Mouse (Mus musculus): Measurements from ENCODE around the gene Fam221a. TPM values are rescaled to one million over a fixed set of nuclear protein-coding genes. Genes with fewer than 3 reads are reported as not detected.

Fam221a gene
- total RNA-seq (2015), result 7.2 and 9.4 TPM in 2 replicates
- total RNA-seq (2017), result 0.53 and 2.0 TPM in 2 replicates

DNA sequence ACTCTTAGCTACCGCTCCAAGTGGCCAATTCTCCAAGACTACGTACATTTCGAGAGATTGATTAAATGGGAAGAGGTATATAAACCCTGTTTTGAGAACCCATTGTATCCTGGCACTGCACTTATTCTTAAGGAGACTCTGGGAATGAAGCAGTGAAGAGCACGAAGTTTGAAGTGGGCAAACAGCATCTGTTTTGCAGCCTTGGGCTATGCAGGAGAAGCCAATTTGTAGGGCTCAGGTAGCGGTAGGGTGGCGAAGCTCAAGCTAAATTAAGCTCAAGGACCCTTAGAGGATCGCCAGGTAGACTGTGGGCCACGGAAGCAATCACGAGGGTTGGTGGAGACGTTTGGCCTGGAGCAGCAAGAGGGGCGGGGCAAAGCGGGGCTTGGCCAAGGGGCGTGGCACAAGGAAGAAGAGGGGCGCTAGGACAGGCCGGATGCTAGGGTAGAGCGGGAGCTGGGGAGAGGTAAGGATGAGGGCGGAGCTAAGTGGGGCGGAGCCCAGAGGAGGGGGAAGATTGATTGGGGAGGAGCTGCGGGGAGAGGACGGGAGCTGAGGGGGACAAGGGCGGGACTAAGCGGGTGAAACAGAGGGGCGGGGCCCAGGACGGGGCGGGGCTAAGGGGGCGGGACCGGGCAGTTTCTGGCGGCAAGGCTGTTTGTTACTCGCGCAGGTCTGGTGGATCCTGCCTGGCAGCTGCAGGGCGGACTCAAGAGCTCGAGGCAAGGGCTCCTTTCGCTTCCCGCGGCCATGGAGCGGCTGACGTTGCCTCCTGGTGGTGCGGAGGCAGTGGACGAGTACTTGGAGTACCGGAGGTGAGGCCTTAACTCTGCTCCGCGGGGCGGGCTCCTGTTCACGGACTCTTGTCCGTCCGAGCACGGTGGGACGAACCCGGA lies at the start of gene Fam221a:
Gene Fam221a, plus strand, starts transcription at position 581 of the 896 bp plus-strand sequence.
- peak; percentile 92 for ATAC-seq (ENCODE audit: poor library complexity, severe bottlenecking)

DNA sequence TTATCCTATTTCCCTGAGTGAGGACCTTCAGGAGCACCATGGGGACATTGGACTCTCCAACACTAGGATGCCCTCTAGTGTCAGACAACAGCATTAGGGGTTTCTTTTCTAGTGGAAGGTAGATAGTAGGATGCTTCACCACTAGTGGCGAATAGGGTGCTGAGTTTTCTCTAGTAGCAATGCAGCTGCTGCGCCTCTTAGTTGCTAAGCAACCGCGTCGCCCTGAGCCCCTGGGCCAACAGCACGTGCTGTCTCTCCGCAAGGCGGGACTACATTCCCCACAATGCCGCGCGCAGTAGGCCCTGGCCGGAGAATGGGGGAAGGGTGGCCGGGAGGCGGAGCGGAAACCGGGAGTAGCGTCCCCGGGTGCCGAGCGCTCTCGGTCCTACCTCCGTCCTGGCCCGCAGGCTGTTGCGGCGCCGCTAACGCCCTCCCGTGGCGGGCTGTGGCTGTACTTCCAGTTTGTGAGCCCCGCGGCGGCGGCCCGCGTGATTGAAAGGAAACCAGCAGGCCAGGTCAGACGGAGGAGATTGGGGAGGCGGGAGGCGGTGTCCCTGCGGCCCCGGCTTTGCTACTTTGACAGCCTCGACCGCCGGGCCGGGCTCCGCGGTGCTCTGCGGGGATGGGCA lies 48.5 kb upstream of the Fam221a start, which contains the start of gene Ccdc126:
Gene Ccdc126, plus strand, starts transcription at position 309 of the 629 bp plus-strand sequence.
- peak; percentile 97 for ATAC-seq (ENCODE audit: poor library complexity, severe bottlenecking)

DNA sequence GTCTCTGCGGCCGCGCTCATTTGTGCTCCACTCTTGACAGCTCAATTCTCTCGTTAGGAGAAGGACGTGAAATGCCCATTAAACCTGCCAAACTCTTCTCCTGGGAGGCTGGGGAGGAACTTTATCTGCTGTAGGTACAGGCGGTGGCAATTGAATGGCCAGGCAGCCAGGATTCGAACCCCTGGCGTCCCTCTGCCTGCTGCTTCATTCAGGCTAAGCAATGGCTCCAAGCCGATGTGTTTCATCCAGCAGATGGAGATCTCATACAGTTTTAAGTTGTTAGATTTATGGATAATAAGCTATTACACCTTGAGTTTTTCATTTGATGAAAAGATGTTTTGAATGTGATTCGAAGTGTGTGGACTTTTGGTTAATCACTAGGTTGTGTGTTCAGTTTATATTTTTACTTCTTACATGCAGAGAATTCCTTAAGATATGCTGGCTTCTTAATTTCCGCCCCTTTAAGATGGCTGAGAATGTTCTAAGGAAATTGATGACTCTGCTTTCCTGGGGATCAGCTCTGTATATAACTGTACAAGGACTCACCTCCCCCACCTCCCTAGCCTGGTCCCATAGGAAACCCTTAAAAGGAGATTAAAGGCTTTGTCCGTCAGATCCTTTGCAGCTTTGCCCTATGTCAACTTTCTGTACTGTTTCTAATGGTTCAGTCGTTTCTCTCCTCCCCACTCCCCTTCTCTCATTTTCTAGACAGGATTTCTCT lies 47.8 kb upstream of the Fam221a start:
- no peak for ATAC-seq (ENCODE audit: poor library complexity, severe bottlenecking)

DNA sequence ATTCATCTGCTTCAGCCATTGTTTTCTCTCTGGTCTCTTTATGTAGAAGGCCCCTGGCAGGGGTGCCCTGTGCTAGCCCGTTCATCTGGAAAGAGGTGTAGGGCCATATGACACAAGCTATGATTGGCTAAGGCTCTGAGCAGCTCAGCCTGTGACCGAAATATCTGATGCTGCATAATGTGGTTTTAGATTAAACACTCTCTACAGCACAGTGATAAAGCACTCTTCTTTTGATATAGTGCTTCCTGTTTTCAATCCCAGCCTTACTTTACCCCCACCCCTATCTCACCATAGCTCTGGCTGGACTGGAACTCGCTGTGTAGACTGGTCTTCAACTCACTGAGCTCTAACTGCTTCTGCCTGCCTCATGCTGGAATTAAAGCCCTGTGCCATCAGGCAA lies 46.2 kb upstream of the Fam221a start:
- ATAC-seq (ENCODE audit: poor library complexity, severe bottlenecking), result no peak

DNA sequence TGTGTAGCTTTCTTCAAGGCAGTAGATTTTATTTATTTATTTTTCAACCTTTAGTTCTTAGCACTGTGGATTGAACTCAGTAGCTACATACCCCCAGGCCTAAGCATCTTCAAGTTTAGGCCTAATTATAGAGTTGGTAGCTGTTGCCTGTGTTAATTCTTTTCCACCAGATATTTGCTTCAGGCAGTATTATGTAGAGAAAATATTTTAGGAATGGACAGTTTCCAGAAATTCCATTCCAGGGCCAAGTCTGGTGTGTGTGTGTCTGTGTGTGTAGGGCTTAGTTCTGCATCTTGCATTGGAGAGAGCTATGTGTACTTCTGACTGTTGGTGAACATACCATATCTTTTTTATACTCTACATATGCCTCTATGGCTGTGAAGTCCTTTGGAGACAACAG lies 45.5 kb upstream of the Fam221a start:
- no peak for ATAC-seq (ENCODE audit: poor library complexity, severe bottlenecking)

DNA sequence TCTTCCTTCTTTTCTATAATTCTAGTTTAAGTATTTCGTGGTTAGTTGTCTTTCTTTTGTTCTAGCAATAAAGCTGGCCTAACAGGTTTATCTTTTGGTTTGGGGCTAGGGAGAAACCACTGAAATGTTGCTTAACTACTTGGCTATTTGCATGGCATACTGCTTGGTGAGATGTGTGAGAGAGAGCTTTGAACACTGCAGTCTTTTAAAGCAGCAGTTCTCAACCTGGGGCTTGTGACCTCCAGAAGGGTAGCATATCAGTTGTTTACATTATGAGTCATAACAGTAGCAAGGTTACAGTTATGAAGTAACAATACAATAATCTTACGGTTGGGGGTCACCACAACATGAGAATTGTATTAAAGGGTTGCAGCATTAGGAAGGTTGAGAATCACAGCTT lies 44.6 kb upstream of the Fam221a start:
- ATAC-seq (ENCODE audit: poor library complexity, severe bottlenecking), result no peak

DNA sequence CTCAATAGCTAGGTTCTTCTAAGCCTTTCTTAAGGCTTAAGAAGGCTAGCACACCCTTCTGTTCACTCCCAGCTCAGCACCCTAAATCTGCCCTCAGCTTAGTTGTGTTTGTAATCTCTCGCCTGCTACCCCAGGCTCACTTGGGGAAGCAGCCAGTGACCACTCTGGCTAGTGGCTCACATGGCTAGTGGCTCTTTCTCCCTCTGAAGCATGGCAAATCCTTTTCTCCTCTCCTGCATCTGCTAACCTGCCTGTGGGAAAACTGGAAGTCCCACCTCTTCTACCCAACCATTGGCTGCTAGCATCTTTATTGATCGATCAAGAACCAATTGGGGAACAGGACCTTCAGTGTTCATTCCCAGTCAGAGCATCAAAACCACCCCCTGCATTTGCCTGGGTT lies 43.0 kb upstream of the Fam221a start:
- no peak for ATAC-seq (ENCODE audit: poor library complexity, severe bottlenecking)

DNA sequence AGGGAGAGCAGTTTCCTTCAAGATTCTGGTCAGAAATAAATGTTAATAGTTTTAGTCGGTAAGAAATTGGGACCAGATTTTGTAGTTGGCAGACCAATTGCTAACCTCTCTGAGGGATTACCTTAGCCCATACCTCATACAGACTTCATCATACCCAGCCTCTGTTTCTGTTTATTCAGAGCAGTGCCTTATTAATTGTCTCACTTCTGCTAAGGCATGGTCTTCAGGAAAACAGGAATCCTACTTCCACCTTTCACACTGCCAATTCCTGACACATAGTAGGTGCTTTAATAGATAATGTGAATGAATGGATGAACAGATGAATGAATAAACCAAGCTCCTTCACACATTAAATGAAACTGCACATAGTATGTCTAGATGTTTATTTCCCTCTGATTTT lies 42.2 kb upstream of the Fam221a start:
- ATAC-seq (ENCODE audit: poor library complexity, severe bottlenecking), result no peak

DNA sequence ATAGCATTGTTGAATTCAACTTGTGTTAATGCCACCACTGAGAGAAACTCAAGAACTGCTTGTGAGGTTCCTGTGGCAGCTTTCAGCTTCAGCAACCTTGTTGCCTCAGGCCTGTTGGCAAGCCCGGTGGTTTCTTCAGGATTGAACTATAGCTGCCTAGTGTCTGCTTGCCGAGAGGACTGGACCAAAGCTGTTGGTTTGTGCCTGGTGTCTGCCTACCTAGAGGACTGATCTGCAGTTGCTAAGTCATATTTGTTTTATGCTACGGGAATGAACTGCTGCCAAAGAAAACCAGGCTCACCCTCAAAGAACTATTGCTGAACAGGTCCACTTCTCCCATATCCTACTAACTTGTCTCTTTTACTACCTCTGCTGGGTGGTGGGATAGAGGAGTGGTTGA lies 40.7 kb upstream of the Fam221a start:
- no peak for ATAC-seq (ENCODE audit: poor library complexity, severe bottlenecking)

DNA sequence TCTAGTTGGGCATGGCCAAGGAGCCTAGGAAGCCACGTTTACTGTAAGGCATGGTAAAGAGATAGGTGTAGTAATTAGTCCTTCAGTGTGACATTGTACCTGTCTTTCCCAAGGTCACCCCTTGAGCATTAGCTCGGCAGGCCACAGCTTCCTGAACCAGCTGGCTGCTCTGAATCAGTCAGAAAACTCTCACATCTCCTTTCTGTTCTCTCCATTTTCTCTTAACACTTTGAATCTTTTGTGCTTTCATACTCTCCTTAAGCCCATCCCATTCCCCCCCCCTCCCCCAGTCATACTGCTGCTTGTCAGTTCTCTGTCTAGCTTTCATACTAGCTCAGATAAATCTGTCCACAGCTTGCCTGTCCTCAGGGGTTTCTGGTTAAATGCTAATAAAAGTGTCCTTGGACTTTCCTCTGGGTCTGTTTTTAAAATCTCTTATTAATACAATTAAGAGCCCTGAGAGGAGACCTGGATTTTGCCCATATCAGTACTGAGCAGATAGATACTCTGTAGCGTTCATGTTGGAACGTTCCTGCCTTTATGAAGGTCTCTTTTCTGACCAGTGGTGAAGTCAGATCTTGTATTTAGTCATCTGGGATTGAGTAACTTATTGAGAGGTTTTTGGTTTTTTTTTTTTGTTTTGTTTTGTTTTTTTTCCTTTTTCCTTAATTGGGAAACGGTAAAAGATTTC lies 36.0 kb upstream of the Fam221a start:
- peak; percentile 78 for ATAC-seq (ENCODE audit: poor library complexity, severe bottlenecking)

DNA sequence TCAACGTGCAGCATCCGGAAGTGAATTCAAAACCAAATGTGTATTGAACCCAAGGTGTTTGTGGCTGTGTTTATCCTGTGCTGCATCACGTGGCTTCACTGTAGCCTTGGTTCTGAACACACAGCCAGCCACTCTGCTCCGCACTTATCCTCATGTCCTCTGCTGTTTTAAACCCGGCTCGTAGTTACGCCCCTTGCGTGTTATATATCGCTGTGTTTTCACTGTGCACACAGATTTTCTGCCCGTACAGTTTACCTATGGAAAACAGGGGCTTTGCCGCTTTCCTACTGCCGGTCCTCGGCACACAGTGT lies 35.5 kb upstream of the Fam221a start:
- peak; percentile 66 for ATAC-seq (ENCODE audit: poor library complexity, severe bottlenecking)

DNA sequence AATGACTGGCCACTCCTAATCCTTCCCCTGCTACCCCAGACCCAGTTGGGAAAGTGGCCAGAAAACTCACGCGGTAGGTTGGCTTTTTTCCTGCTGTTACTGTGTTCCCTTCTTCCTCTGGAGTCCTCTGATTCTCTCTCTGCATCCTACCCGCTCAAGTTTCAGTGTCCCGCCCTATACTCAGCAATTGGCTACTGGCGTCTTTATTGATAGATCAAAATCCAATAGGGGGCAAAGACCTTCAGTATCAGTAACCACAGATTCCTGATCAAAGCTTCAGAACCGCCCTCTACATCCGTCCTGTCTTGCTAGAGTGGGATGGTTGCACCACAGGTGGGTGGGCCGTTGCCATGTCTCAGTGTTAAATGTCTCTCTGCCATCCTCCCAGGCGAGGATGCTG lies 29.0 kb upstream of the Fam221a start:
- peak; percentile 66 for ATAC-seq (ENCODE audit: poor library complexity, severe bottlenecking)

DNA sequence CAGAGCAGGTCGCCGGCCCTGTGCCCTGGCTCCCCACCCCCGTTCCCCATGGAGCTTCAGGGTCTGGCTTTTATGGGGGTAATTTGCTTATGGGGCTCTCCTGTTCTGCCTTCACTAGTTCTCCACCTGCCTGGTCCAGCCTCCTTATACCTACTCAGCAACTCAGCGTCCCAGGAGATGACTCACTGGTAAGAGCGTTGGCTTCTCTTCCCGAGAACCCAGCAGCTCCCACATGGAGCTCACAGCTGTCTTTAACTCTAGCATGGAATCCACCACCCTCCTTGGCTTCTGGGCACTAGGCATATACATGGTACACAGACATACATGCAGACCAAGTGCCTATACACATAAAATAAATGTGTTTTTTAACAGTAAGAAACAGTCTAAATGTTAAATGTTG lies 28.4 kb upstream of the Fam221a start:
- no peak for ATAC-seq (ENCODE audit: poor library complexity, severe bottlenecking)

DNA sequence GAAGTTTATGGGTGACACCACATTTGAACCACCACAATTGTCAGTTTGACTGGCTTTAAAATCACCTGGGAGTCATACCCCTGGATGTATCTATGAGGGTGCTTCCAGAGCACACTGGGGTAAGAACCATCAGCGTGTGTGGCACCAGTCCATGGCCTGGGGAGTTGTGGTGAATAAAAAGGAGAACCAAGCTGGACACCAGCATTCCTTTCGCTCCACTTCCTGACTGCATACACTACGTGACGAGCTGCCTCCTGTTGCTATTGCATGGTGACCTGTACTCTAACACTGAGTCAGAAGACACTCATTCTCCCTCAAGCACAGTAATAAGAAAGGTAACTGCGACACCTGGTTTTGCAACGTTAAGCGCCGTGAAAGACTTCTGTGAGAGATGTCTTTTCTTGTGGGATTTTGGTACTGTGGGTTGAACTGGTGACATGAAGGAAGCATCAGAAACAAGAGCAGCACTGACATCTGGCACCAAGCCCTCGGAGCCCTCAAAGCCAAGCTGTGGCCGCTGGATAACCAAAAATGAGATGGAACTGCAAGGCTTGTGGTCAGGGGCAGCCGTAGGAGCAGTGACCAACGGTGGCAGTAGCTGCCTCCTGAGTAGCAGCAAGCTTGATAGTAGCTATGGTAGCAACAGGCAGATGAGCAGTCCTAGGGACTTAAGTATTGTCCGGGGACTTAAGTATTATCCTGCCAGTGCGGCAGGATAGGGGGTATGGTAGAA lies 23.6 kb upstream of the Fam221a start:
- peak; percentile 84 for ATAC-seq (ENCODE audit: poor library complexity, severe bottlenecking)

DNA sequence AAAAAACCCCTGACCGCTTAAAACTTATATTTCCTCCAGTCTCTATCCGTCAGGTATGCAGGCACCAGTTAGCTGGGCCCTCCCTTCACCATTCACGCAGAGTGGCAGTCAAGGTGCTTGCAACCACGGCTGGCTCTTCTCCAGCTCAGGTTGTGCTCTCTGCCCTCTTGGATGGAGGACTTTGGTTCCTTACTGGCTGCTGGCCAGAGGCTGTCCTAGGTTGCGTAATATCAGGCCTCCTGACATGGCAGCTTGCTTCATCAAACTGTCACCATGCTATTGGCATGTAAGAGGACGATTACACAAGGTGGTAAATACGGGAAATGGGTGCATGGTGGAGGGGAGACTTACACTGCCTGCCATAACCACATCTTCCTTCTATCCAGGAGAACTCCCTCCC lies 17.7 kb upstream of the Fam221a start:
- ATAC-seq (ENCODE audit: poor library complexity, severe bottlenecking), result peak; percentile 98

DNA sequence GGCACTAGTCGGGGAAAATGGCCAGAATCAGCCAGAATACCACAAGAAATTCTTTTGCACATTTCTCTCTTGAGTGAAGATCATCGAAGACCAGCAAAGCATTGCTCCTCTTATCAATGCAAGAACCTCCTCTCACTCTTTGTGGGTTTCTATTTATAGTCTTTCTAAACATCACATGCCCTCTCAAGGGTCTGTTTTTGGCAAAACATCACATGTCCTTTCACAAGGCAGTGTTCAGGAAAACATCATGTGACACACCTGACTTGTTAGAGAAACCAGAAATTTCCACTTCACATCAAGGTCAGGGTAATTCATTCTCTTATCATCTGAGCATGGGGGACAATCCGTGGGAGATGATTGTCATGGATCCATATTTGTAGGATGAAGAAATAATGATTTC lies 12.9 kb upstream of the Fam221a start:
- no peak for ATAC-seq (ENCODE audit: poor library complexity, severe bottlenecking)

DNA sequence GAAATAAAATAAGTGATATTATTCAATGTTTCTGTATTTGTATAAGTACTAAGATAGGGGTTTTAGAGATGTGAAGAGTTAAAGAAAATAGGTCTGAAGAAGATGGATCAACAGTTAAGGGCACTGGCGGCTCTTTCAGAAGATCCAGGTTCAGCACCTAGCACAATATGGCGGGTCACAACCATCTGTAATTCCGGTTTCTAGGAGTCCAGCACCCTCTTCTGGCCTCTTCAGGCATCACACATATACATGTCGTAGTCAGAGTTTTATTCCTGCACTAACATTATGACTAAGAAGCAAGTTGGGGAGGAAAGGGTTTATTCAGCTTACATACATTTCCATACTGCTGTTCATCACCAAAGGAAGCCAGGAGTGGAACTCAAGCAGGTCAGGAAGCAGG lies 12.4 kb upstream of the Fam221a start:
- ATAC-seq (ENCODE audit: poor library complexity, severe bottlenecking), result peak; percentile 60; the same call in 1 of the 2 replicates

DNA sequence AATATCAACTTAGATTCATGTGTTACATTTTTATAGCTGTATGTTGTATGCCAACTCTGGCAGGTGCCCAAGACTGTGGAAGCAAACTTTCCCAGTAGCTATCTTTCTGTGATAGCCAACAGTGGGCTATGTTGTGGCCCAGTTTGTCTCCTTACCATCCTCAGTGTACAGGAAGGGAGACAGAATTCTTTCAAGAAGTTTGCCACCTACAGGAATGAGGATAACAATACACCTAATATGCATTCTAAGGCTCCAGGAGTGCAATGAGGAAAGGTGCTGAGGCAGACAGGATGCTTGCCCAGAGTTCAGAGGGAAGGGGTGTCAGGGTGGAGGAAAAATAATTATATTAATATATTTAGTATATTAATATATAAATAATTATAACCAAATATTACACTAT lies 7.1 kb upstream of the Fam221a start:
- ATAC-seq (ENCODE audit: poor library complexity, severe bottlenecking), result no peak

DNA sequence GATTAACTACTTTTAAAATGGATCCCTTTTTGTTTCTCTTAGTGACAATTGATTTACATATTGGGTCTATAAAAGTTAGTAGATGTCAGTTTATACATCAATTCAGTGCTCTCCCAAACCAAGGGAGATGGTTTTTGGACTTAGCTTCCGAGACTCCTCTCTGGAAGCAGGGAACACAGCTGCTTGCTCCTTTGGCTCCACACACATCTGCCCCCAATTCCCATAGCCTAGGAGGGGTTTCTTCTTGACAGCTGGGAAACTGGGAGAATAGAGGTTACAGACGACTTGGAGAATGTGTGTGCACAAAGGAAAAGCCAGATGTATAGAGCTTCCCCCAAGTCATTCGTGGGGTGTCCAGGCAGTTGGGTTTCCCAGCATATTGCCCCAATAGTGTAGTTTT lies 673 bp downstream of the Fam221a start:
- no peak for ATAC-seq (ENCODE audit: poor library complexity, severe bottlenecking)

DNA sequence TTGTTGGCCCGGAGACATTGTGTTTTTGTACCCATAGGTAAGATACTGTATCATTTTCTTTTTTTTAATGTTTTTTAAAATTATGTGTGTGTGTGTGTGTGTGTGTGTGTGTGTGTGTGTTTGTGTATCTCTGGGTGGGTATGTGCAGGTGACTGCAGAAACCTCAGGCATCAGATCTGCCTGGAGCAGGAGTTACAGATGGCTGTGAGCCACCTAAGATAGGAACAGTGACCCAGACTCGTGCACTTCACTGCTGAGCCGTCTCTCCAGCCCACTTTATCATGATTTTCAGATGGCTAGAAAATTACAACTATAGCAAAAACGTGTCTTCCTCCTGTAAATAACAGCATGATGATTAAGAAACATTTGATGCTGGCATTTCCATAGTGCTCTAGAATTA lies 5.2 kb downstream of the Fam221a start:
- ATAC-seq (ENCODE audit: poor library complexity, severe bottlenecking), result no peak

Measured in megakaryocyte, adult 5-6 weeks (primary cell).